Mouse (Mus musculus): ENCODE measurements around the gene Dab1.

The Dab1 gene

DNA sequence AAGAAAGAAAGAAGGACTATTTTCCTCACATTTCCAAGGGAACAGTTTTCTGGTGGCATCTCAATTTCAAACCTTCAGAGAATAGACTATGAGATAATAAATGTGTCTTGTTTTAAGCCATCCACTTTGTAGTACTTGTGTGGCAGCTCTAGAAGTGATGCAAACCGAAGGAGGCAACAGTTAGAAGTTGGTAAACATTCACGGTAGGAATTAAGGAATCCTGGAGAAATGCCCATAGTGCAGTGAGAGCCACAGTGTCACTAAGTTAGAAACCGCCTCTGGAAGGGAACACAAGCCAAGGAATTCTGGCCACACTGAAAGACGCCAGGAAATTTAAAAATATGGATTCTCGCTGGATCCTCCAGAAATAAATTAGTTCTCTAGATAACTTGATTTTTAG is 502.8 kb downstream of the Dab1 start:
- no peak for DNase-seq

DNA sequence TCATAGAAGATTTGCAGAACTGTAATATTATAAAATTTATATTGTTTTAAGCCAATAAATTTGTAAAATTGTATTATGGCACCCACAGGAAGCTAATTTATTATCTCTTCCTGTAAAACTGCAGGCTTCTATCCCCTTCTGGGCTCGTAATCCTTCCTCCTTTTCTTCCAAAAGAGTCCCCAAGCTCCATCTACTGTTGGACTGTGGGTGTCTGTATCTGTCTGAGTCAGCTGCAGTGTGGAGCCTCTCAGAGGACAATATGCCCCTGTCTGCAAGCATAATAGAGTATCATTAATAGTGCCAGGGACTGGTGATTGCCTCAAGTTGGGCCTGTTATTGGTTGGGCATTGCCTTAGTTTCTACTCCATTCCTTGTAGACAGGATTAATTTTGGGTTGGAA is 503.2 kb downstream of the Dab1 start:
- no peak for DNase-seq

DNA sequence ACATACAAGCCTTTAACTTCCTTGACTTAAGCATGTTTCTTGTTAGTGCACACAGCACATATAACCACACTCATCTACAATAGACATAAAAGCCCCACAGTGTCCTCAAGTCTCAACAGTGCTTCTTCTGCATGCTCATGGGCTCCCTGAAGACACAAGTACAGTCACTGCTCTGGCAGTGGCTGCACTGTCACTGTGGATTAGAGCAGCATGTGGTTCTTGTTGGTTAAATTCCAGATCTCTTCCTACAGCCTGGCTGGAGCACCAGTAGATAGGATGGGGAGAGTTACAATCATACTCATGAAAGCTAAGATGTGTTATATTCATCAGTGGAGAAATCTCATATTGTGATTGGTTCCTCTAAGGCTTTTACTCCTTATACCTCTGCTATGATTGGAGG is 534.5 kb downstream of the Dab1 start:
- DNase-seq = no peak

DNA sequence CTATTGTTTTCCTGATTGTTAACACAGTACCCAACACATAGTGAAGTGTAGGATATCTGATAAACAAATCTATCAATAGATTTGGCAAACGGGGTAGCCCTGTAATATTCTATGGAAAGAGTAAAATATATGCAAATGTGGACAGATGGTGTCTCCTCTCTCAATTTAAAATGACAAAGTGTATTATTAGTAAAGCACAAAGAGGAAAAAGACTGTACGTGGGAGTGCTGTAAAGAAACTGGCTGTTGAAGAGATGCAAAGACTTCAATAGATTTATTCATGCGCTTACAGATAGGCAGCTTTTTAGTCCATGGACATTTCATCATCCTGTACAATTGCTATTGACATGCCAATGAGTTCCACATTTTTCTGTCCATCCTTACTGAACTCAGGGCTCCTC is 558.9 kb downstream of the Dab1 start:
- no peak for DNase-seq

GRCm38 (mm10) chr4:104186311-104186710 is 567.2 kb downstream of the Dab1 start:
- DNase-seq = no peak

DNA sequence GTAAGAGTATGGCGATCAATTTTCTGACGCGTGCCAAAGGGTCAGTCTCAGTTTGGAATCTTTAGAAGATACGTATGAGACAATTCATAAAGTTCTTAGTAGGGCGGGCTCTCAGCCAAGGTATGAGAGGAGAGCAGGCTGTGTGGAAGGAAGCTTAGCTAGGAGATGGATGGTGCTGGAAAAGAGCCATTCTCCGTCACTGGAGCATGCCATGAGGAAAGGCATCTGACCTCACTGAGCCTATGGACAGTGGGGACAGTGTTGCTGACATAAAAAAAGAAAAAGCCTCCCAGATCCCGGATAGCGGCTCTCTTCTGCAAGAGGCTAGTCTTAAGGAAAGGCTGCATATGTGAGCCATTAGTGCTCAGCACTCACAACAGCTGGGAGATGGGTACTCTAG is 579.5 kb downstream of the Dab1 start:
- DNase-seq = peak in 1 of 2 experiments; percentile 22

GRCm38 (mm10) chr4:104201686-104202085 is 582.5 kb downstream of the Dab1 start:
- peak; percentile 46 to 65 for DNase-seq

DNA sequence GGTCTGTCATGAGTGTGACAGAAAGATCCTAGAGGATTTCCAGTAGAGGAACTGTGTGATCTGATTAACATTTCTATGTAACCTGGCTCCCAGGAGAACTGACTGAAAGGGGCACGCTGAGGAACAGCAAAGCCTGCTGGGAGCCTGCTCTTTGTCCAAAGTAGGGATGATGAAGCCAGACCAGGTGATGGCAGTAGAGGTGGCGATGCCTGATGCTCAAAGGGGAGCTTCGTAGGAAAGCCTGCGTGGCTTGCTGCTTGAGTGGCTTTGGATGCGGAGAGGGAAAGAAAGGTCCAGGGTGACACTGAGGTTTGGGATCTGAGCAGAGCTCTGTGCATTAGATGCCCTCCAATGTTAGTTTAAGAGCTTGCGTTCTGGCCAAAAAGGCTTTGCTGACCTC is 584.9 kb downstream of the Dab1 start:
- peak; percentile 56 to 58 for DNase-seq

DNA sequence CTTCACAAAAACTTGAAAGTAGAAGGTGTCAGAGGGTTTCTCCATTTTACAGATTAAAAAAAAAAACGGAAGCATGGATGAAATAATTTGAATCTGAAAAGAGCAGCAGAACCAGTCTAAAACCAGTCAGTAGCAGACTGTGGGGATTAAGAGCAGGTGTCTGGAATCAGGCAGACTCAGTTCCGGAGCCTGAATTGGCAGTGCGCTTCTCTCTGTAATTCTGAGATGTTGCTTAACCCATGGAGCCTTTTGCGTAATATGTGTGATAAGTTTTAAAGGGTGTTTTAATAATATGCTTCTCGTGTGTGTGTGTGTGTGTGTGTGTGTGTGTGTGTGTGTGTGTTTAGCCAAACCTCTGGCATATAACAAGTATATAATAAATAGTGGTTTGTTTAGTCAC is 587.5 kb downstream of the Dab1 start:
- DNase-seq = no peak

DNA sequence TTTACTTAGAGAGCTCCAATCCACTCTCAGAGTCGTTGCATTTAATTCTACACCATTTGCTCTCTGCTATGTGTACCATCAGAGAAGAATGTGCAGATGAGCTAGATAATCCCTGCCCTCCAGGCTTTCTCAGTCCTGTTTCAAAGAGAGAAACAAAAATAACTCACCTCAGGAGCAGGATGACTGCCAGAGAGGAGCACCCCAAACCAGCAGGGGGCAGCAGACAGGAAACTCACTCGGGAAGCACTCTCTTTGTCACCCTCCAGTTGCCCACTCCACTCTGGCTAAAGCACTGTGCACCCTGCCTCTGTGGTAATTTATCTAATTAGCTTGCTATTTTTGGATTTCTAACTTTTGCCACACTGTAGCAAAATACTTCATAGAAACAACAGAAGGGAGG is 589.9 kb downstream of the Dab1 start:
- peak in 1 of 2 experiments; percentile 36 for DNase-seq

GRCm38 (mm10) chr4:104210796-104211195 is 591.6 kb downstream of the Dab1 start:
- no peak for DNase-seq

- no peak for DNase-seq
These were observed 592.6 kb downstream of the Dab1 start for GRCm38 (mm10) chr4:104211531-104212455.

- DNase-seq = no peak
These were observed 595.6 kb downstream of the Dab1 start for GRCm38 (mm10) chr4:104214724-104215123.

- DNase-seq = no peak
These were observed 598.2 kb downstream of the Dab1 start for GRCm38 (mm10) chr4:104217336-104217735.

- no peak for DNase-seq
These were observed 599.6 kb downstream of the Dab1 start for GRCm38 (mm10) chr4:104218765-104219164.

GRCm38 (mm10) chr4:104220099-104220498 is 600.9 kb downstream of the Dab1 start:
- DNase-seq = no peak

DNA sequence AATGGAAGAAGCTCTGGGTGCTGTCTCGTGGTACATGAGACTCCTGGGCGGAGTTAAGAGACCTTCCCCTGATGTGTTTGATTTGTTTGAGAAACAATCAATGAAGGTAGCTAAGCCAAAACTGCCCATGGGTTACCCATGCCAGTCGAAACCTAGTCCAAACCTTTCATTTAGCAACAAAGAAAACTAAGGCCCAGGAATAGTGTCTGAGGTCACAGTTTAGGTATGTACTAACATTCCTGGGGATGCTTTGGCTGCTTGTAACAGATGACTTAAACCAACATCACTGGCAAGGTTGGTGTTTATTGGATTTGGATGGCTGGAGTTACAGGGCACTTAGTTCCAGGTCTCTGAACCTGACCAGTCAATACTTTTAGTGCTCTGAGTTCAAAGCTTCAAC is 610.1 kb downstream of the Dab1 start:
- no peak for DNase-seq

DNA sequence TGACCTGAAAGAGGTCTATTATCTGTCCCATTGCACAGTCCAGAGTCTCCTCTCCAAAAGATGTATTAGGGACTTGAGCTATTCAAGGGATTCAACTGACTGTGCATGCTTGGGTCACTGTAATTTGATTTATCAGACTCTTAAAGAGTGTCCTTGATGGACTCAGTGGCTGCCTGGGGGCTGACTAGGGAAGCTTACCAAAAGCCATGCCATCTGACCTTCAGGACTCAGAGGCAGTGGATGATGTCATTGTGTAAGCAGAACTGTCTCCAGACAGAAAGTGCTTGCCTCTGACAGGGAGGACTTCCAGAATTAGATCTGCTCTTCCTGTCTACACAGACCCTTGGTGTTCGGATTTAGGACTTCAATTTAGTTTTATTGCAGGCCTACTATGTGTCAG is 627.3 kb downstream of the Dab1 start:
- DNase-seq = no peak

DNA sequence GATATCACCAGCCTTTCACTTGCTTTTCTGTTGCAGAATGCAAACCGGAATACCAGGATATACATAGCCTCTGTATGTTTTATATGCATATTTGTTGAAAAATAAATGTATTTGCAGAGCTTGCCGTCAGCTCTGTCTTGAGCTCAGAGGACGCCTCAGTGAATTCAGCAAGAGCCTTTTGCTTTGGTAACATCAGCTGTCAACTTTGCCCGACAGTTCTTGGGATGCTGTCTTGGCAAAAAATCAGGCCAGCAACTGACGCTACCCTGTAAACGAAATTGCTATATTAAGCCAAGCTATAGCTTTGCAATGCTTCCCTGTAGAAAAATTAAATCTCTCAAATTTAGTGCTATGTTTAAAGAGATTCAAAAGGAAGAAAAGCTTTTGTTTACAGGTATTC is 630.3 kb downstream of the Dab1 start:
- no peak for DNase-seq

GRCm38 (mm10) chr4:104257776-104258175 is 638.6 kb downstream of the Dab1 start:
- DNase-seq = no peak

- DNase-seq = no peak
These were observed 650.4 kb downstream of the Dab1 start for GRCm38 (mm10) chr4:104269422-104270172.

- no peak for DNase-seq
These were observed 651.0 kb downstream of the Dab1 start for GRCm38 (mm10) chr4:104270173-104270557.

DNA sequence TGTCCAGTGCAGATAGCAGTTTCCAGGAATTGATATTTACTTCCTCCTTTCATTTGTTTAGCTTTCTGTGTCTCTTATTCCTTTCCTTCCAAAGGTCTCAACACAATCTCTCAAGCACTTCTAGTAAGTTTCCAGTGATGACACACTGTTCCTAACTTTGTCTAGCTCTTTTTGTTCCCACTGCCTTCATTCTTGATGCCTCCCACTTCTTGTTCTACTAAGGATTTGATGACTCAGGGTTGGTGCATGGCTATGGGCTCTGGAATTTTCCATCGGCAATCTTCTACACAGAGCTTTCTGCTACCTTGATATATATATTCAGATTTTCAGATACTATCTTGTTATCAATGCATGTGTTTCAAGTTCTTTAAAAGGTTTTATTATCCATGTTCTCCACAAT is 656.1 kb downstream of the Dab1 start:
- no peak for DNase-seq

DNA sequence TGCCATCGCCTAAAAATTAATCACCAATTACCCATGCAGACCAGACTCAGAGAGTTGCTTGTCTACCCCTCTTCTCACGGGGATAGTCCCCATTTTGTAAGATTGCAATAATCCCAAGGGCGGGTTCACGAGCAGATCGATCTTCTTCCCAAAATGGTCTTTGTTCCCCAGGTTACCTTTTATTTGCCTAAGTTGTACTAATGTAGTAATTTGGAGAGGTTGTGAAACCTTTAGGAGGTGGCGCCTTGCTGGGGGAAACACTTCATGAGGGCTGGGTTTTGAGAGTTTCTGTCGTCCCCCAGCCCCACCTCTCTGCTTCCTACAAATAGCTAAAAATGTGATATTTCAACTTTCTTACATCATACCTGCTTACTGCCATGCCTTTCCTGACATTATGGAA is 657.8 kb downstream of the Dab1 start:
- no peak for DNase-seq

Data from cerebellum, postnatal 25 days (tissue).